Mouse (Mus musculus) MEL-GATA-1-ER (cell line): Measurements from ENCODE around the gene Gm17657.

ENCODE experiments used
- DNase-seq: peaks from one replicate; pipeline ENCODE4 v3.0.0-alpha.2; 2012; ENCODE audit warnings: low read depth; ENCODE audit errors: extremely low read depth

The Gm17657 gene

GRCm38 (mm10) chr17:29549543-29550428, at the start of gene Gm17657, which contains the start of gene Tbc1d22b:
Gene Gm17657 (minus strand): TSS chr17:29549638.
Gene Tbc1d22b (plus strand): TSS chr17:29549785.
- DNase-seq, result peak; percentile 82

- no peak for DNase-seq
Measured at GRCm38 (mm10) chr17:29599051-29599450, 49.6 kb upstream of the Gm17657 start.

- DNase-seq, result no peak
Measured at GRCm38 (mm10) chr17:29596771-29597132, 47.3 kb upstream of the Gm17657 start.

- DNase-seq, result no peak
Measured at GRCm38 (mm10) chr17:29595891-29596770, 46.7 kb upstream of the Gm17657 start.

GRCm38 (mm10) chr17:29589221-29589898, 39.9 kb upstream of the Gm17657 start:
- DNase-seq, result no peak

GRCm38 (mm10) chr17:29586921-29587320, 37.5 kb upstream of the Gm17657 start:
- DNase-seq, result no peak

- no peak for DNase-seq
Measured at GRCm38 (mm10) chr17:29585446-29585845, 36.0 kb upstream of the Gm17657 start.

GRCm38 (mm10) chr17:29584737-29585136, 35.3 kb upstream of the Gm17657 start:
- no peak for DNase-seq

GRCm38 (mm10) chr17:29584306-29584705, 34.9 kb upstream of the Gm17657 start:
- no peak for DNase-seq

GRCm38 (mm10) chr17:29583569-29583968, 34.1 kb upstream of the Gm17657 start:
- no peak for DNase-seq

- no peak for DNase-seq
Measured at GRCm38 (mm10) chr17:29579579-29580126, 30.2 kb upstream of the Gm17657 start.

GRCm38 (mm10) chr17:29569831-29570230, 20.4 kb upstream of the Gm17657 start:
- no peak for DNase-seq

- DNase-seq, result no peak
Measured at GRCm38 (mm10) chr17:29568435-29568834, 19.0 kb upstream of the Gm17657 start.

- no peak for DNase-seq
Measured at GRCm38 (mm10) chr17:29565521-29565920, 16.1 kb upstream of the Gm17657 start.

- no peak for DNase-seq
Measured at GRCm38 (mm10) chr17:29558476-29558875, 9.0 kb upstream of the Gm17657 start.

GRCm38 (mm10) chr17:29556893-29557292, 7.5 kb upstream of the Gm17657 start:
- DNase-seq, result no peak

- DNase-seq, result no peak
Measured at GRCm38 (mm10) chr17:29556456-29556855, 7.0 kb upstream of the Gm17657 start.

- DNase-seq, result no peak
Measured at GRCm38 (mm10) chr17:29554176-29554575, 4.7 kb upstream of the Gm17657 start.

- no peak for DNase-seq
Measured at GRCm38 (mm10) chr17:29552162-29552732, 2.8 kb upstream of the Gm17657 start, which contains the start of gene Tmem217. Gene Tmem217 (minus strand): TSS chr17:29552385.

- DNase-seq, result no peak
Measured at GRCm38 (mm10) chr17:29551019-29551418, 1.6 kb upstream of the Gm17657 start.

GRCm38 (mm10) chr17:29548994-29549393, 444 bp downstream of the Gm17657 start:
- DNase-seq, result peak; percentile 75
